Mouse (Mus musculus) heart, adult 2 months (tissue): ENCODE data around the gene Glod5. TPM values are rescaled to one million over a fixed set of nuclear protein-coding genes. Genes with fewer than 3 reads are reported as not detected.
"Not testable (repeated sequence)": the region's sequence is repeated elsewhere in the genome, so short reads cannot be mapped to it uniquely, and the experiment has no call there.

Source experiments
- DNase-seq, 2 experiments: peaks; one replicate each; pipeline ENCODE4 v3.0.0; 2021
- H3K27ac ChIP-seq: fragments of 200-600 bp; 2 replicates; pipeline ENCODE4 v1.8.1; 2022
- H3K27me3 ChIP-seq: fragments of 200-500 bp; 2 replicates; pipeline ENCODE4 v1.6.1; 2012; ENCODE audit warnings: mild to moderate bottlenecking, low read length, inconsistent platforms, mixed read lengths; ENCODE audit not compliant: control insufficient read depth, insufficient read depth
- H3K36me3 ChIP-seq: fragments of 200-500 bp; 2 replicates; pipeline ENCODE4 v1.6.1; 2012; ENCODE audit warnings: low read length, inconsistent platforms; ENCODE audit not compliant: control insufficient read depth, insufficient read depth
- H3K4me1 ChIP-seq: fragments of 200-500 bp; 2 replicates; pipeline ENCODE4 v1.6.1; 2011; ENCODE audit warnings: low read length; ENCODE audit not compliant: control insufficient read depth, insufficient read depth
- H3K4me3 ChIP-seq: fragments of 200-600 bp; 2 replicates; pipeline ENCODE4 v1.8.1; 2022
- H3K79me2 ChIP-seq: fragments of 200-500 bp; replicated peaks from 2 replicates; pipeline ENCODE4 v1.6.1; 2012; ENCODE audit warnings: mild to moderate bottlenecking, inconsistent platforms, low read length, moderate library complexity, mixed read lengths; ENCODE audit not compliant: control insufficient read depth, insufficient read depth
- H3K9ac ChIP-seq: fragments of 200-500 bp; 2 replicates; pipeline ENCODE4 v1.6.1; 2012; ENCODE audit warnings: low read depth, mild to moderate bottlenecking, control low read depth, inconsistent platforms, low read length, mixed read lengths
- CTCF ChIP-seq: fragments of 200-600 bp; IDR thresholded peaks from 2 replicates; pipeline ENCODE4 v1.8.1; 2022; ENCODE audit warnings: antibody characterized with exemption, mild to moderate bottlenecking, moderate library complexity
- EP300 ChIP-seq: fragments of 200-500 bp; IDR thresholded peaks from 2 replicates; pipeline ENCODE4 v1.6.1; 2011; ENCODE audit warnings: low read depth, low read length, control low read depth; ENCODE audit not compliant: insufficient read depth
- POLR2A ChIP-seq: fragments of 200-500 bp; IDR thresholded peaks from 2 replicates; pipeline ENCODE4 v1.6.1; 2011; ENCODE audit warnings: mild to moderate bottlenecking, low read depth, low read length, control low read depth; ENCODE audit not compliant: insufficient read depth
- WGBS: fragments of 180-500 bp; shearing (Covaris S2); methylation state at CpG from one replicate; pipeline ENCODE4 v1.1.7; 2018; 5-methylcytosine and 5-hydroxymethylcytosine counted together
- intact Hi-C: fragments of 180-260 bp; cut with DNase I; formaldehyde crosslinking; loops from one replicate; pipeline ENCODE4 v1.15.1; 2025
- polyA plus RNA-seq: library from polyadenylated mRNA; depleted of rRNA; stranded (reverse); fragments of >200 nt; gene quantifications from 2 replicates; pipeline ENCODE4 v1.2.3, GENCODE M21; 2012
- total RNA-seq, 2 experiments: library from RNA; stranded (reverse); gene quantifications; 2 replicates each; pipeline ENCODE4 v1.2.3; 2021

The Glod5 gene
- total and polyA plus RNA-seq, 3 experiments: not detected

- no peaks in the 10 kb centered on the region for H3K79me2 ChIP-seq
- no peaks in the 10 kb centered on the region for H3K36me3 ChIP-seq
- H3K4me3 ChIP-seq: no peak overlapping the region
- no peaks in the 10 kb centered on the region for H3K27me3 ChIP-seq
- TF ChIP-seq CTCF (peak; percentile 85), POLR2A (no peak)
- no peak overlapping the region for H3K9ac ChIP-seq
- peak; percentile 16 to 28 for DNase-seq
- intact Hi-C loops: loop anchor here (1.0 to 5.0 kb wide), 2 partner anchors 102 to 165 kb away; no protein-coding TSS in a partner anchor
- no peaks in the 10 kb centered on the region for H3K4me1 ChIP-seq
- H3K27ac ChIP-seq: no peak overlapping the region
- 9% methylated on average over 5 of the region's 5 CpGs for WGBS
These were observed 1.1 kb downstream of the Glod5 start for GRCm38 (mm10) chrX:8017142-8017541.

DNA sequence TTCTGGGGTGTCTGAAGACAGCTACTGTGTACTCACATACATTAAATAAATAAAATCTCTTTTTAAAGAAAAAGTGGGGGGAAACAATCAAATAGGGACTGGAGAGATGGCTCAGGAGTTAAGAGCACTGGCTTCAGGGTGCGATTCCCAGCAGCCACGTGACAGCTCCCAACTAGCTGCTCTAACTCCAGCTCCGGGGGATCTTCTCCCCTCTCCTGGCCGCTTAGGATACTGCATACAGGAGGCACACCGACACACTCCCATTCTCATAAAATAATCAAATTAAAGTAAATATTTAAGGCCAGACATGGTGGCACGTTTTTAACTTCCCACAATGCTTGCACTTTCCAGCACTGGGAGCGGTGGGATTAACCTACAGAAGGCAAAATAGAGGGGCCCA is 2.6 kb downstream of the Glod5 start:
- H3K4me3 ChIP-seq, H3K36me3 ChIP-seq, H3K27me3 ChIP-seq, H3K4me1 ChIP-seq, H3K27ac ChIP-seq, DNase-seq, H3K79me2 ChIP-seq, H3K9ac ChIP-seq: not testable (repeated sequence)
- intact Hi-C loops: loop anchor here (5.0 kb wide), 1 partner anchor 163 kb away; no protein-coding TSS in a partner anchor
- 20% methylated on average over 7 of the region's 7 CpGs for WGBS
- peak; percentile 7; the same call in 1 of the 2 replicates for TF ChIP-seq CTCF

- WGBS: 42% methylated on average over 7 of the region's 8 CpGs
- intact Hi-C loops: no loop called here
- no peak for DNase-seq
These were observed 4.5 kb downstream of the Glod5 start for GRCm38 (mm10) chrX:8013569-8014314.

GRCm38 (mm10) chrX:8013157-8013556 is 5.1 kb downstream of the Glod5 start:
- no peak for DNase-seq
- H3K36me3 ChIP-seq: no peaks in the 10 kb centered on the region
- H3K4me1 ChIP-seq: no peaks in the 10 kb centered on the region
- H3K79me2 ChIP-seq: no peaks in the 10 kb centered on the region
- no peak for TF ChIP-seq EP300
- no peak for TF ChIP-seq CTCF
- TF ChIP-seq POLR2A: no peak
- intact Hi-C loops: no loop called here
- no peak overlapping the region for H3K9ac ChIP-seq
- WGBS: 19% methylated on average over 2 of the region's 2 CpGs
- H3K27me3 ChIP-seq: no peaks in the 10 kb centered on the region
- H3K27ac ChIP-seq: no peak overlapping the region
- no peak overlapping the region for H3K4me3 ChIP-seq

More at GRCm38 (mm10) chrX:8013569-8014314, 4.5 kb downstream of the Glod5 start:
- no peaks in the 10 kb centered on the region for H3K36me3 ChIP-seq
- no peak overlapping the region for H3K9ac ChIP-seq
- H3K79me2 ChIP-seq: no peaks in the 10 kb centered on the region
- no peak overlapping the region for H3K4me3 ChIP-seq
- H3K27ac ChIP-seq: no peak overlapping the region
- TF ChIP-seq CTCF: no peak
- TF ChIP-seq POLR2A: no peak
- TF ChIP-seq EP300: no peak
- no peaks in the 10 kb centered on the region for H3K27me3 ChIP-seq
- no peaks in the 10 kb centered on the region for H3K4me1 ChIP-seq

- intact Hi-C loops, H3K9ac ChIP-seq, H3K4me3 ChIP-seq, H3K79me2 ChIP-seq, DNase-seq, H3K27ac ChIP-seq, H3K27me3 ChIP-seq, H3K4me1 ChIP-seq, H3K36me3 ChIP-seq: not testable (repeated sequence)
- WGBS: 71% methylated on average over 4 of the region's 4 CpGs
These were observed 8.9 kb downstream of the Glod5 start for GRCm38 (mm10) chrX:8009356-8009755.

- Histone ChIP-seq H3K36me3 (no peaks in the 10 kb centered on the region), H3K4me1 (no peaks in the 10 kb centered on the region), H3K27ac (no peak overlapping the region), H3K27me3 (no peaks in the 10 kb centered on the region), H3K4me3 (no peak overlapping the region), H3K79me2 (no peaks in the 10 kb centered on the region), H3K9ac (no peak overlapping the region)
- no peak for DNase-seq
- WGBS: 62% methylated on average over 5 of the region's 5 CpGs
- intact Hi-C loops: no loop called here
- TF ChIP-seq POLR2A: no peak
- no peak for TF ChIP-seq EP300
- no peak for TF ChIP-seq CTCF
These were observed 9.7 kb downstream of the Glod5 start for GRCm38 (mm10) chrX:8008543-8008942.
